Mouse (Mus musculus) natural killer cell, adult 2 months (primary cell): Measurements from ENCODE around the gene Mdga1.

Experiments used
- DNase-seq, 2 experiments: peaks; one replicate each; pipeline ENCODE4 v3.0.0; 2022; ENCODE audit warnings: low spot score in 2 of 2

Gene Mdga1

DNA sequence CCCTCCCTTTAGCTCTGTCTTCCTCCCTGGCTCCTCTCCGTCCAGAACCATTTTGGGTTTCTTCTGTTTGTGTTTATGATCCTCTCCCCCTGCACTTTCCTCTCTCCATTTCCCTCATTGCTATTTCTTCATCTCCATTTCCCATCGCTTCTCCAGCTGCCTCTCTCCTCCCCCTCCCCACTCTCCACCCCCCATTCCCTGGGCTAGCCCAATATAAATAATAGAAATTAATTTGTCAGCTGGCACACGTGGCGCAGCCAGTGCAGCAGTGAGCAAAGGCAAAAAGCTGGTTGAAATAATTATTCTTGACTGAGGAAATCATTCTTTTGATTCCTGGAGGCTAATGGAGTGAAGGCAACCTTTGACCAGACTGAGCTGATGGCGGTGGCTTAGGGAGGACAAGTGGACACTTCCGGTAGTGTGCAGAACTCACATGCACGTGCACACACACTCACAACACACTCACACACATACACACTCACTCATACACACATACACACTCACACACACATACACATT lies at the start of gene Mdga1:
Gene Mdga1, minus strand, starts transcription at position 51 of the 519 bp plus-strand sequence.
- DNase-seq, result no peak

DNA sequence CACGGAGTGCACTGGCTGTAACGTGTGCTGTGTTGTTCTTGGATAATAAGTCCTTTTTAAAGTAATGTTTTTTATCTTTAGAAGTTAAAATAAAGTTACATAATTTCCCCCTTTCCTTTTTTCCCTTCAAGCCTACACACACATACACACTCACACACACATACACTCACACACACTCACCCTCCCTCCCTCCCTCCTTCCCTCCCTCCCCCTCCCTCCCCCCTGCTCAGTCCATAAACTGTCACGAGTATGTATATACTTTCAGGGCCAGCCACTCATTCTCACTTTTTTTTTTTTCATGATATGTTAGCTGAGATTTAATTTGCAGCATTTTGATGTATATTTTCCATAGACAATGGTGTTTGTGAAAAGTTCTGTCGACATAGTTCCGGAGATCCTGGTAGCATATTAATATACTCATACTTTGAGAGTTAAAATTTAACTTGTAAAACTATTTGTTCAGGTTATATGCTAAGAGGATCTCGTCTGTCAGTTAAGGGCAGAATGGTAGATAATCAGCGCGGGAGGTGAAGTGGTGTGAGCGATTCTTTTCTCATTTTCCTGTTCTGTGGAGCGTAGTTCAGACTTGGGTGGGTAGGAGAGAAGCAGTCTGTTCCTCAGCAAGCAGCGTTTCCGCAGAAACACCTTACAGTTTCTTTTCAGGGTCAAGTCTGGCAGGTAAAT lies 49.2 kb upstream of the Mdga1 start:
- no peak for DNase-seq

DNA sequence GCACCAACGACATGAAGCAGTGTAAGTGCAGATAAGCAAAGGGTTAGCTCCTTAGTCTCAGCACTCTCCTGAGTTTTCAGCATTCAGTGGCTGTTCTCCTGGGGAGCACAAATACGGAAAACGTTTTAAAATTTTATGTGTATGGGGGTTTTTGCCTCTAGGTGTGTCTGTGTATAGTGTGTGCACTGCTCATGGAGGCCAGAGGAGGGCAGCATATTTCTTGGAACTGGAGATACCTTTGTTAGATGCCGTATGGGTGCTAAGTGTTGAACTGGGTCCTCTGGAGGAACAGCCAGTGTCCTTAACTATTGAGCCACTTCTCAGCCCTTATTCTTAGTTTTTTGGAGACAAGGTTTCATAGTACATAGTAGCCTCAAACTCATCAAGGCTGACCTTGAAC lies 44.8 kb upstream of the Mdga1 start:
- no peak for DNase-seq

DNA sequence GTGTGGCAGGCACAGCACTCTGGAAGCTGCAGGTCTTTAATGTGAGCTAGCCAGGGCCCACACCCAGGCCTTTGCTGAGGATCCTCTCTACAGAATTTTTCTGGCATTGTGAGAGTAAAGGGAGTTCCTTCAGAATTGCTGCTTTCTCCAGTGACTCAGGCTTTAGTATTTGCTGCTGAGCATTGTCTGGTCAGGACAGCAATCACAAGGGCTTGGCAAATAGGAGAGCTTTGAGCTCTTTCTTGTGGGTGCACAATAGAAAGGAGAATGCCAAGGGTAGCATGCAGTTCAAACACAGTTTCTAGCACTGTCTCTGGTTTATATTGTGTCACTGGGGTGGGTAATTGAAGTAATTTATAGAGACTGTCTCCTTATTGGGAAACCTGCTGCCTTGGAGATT lies 38.5 kb upstream of the Mdga1 start:
- DNase-seq, result no peak

DNA sequence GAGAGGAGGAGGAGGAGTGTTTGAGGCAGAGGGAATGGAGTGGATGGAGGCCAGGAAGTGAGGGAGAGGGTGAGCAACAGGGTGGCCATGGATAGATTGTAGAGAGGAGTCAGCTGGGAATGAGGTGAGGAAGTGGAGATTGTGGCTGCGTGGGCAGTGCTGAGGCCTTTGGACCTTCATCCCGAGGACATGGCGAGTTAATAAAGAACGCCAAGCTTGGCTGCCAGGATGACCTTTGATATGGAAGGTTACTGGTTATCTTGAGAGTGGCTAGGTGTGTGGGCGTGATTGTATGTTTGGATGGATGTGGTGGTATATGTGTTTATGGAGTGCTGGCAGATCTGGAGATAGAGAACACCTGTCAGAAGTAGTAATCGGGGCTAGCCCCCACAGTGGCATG lies 38.0 kb upstream of the Mdga1 start:
- no peak for DNase-seq

DNA sequence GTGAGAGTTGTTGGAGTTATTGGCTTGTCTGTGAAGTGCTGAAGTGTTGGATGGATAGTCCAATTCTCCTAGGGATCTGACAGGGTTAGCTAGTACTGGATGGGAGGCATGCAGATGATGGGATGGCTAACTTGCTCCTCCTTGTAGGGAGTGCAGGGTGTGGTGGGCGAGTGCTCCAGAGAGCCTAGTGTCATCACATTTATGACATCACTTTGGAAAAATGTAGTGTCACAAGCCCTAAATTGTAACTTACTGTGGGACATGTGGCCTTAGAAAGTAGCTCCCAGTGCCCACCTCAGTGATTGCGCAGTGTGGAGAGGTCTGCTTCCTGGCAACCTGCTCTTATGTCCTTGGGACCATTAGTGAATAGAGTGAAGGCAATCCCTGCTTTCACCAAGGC lies 37.0 kb upstream of the Mdga1 start:
- no peak for DNase-seq

DNA sequence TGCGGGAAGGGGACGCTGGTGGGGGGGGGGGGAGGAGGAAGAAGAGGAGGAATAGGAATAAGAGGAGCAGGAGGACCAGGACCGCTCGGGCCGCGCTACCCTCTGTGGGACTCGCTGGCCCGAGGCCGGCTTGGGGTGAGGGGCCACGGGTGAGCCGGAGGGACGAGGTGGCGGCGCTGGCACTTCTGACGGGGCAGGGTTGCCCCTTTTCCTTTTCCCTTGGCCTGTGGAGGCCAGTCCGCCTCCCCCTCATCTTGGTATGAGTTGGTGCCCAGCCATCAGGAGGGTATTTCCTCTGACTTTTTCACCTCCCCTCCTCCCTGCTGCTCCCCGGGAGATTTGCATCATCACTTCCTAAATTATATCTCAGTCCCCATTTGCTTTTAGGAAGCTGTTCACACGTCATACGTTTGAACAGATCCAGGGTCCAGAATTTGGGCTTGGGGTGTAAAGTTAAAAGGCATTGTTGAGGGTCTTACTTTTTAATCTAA lies 35.6 kb upstream of the Mdga1 start:
- peak; percentile 41 to 58 for DNase-seq

DNA sequence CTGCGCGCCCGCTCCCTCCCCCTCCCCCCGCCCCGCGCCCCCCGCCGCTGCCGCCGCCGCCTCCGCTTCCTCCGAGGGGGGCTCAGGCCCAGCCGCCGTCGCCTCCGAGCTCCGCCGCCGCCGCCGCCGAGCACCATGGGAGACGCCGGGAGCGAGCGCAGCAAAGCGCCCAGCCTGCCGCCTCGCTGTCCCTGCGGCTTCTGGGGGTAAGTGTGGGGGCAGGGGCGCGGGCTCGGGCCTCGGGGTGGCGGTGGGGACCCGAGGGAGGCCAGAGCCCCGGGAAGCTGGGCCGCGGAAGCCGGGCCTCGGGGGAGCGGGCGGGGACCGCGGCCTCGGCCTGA lies 35.2 kb upstream of the Mdga1 start:
- no peak for DNase-seq

DNA sequence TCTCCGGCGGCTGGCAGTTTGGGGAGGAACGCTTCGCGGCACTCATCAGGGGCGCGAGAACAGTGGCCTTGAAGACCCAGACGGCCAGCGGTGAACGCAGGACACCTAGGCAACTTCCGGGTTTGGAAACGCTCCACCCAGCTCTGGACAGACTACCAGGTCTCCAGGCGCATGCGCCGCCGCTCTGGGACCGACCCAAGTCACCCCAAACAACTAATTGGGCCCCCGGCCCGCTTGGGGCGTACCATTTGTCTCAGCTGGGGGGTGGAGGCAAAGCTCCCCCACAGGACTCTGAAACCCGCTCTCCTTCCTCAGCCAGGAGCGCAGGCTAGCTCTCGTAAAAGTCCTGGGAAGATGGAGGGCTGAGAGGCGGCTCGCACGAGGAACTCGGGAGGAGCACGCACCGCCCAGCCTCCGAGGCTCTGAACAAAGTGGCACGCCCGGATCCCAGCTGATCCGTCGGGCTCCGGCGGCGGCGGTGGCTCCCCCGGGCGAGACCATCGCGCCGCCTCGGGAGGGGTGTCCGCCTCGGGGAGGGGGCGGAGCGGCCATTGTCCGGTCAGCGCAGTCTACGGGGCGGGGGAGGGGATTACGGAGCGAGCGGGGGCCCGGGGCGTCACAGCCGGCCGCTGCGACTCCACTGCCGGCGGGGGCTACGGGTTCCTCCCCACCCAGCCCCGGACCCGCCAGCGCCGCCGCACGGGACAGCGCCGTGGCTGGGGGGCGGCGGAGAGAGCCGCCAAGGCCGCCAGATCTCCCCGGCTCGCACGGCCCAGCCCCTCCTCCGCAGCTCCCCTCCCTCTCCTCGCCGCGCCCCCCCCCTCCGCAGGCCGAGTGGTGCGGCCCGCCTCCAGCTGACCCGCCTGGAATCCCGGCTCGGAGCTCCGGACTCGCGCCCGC lies 34.6 kb upstream of the Mdga1 start, which contains the start of gene Zfand3:
Gene Zfand3, plus strand, starts transcription at position 531 of the 900 bp plus-strand sequence.
- peak; percentile 90 to 91 for DNase-seq

DNA sequence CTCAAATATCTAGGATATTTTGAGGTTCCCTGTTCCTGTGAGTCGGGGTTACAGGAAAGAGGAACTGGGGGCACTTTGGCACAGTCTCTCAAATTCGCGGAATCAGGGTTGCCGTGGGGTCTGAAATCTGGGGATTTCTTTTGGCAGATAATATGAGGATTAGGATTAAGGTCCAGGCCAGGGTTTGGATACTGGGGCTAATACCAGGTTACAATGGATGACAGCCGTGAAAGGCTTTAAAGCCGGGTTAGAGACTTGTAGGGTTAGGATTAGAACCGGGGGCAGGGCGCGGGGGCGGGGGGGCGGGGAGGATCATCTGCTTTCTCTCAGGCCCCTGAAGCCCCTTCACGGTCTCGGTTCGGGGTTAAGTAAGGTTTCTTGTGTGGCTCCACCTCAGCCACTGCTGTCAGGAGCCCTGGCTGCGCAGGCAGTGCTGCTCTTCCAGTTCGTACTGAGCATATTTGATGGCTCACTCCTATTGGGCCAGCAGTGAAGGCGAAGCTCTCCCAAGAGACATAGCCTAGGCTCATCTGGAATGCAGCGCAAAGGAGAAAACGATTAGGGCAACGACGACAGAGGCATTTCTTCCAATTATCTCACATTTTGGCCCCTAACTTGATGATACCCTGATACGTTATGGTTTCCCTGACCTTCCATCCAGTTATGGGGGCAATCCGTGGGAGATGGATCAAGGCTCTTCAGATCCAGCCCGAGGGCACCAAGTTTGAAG lies 28.8 kb upstream of the Mdga1 start:
- no peak for DNase-seq

DNA sequence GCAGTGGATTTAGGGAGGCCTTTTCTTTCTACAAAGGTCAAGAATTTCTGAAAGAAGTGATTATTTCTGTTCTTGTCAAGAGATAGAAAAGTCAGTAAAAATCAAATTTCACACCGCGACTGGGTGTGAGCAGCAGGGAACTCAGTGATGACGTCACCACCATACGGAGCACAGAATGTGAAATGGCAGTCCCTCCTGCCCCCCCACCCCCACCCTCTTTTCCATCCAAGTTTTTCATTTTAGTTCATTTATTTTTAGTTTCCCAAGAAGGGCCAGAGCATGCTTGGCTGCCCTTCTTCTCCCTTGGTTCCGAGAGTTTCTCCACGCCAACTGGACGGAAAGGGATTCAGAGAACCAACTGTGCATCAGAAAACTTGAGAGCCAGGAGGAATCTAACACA lies 27.8 kb upstream of the Mdga1 start:
- DNase-seq, result no peak

DNA sequence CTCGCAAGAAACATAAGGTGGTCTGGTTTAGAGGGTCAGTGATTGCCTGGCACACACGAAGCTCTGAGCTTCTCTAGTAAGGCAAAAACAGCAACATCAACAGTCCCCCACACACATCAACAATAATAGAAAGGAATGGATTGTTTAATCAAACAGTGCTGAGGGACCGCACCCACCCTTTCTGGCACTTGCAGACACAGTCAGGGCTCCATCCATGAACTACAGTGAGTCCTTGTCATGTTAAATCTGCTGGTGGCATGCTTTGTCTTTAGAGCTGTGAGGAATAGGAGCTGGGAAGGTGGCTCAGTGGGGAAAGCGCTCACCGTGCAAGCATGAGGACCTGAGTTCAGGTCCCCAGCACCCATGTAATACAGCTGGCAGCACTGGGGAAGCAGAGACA lies 26.1 kb upstream of the Mdga1 start:
- no peak for DNase-seq

DNA sequence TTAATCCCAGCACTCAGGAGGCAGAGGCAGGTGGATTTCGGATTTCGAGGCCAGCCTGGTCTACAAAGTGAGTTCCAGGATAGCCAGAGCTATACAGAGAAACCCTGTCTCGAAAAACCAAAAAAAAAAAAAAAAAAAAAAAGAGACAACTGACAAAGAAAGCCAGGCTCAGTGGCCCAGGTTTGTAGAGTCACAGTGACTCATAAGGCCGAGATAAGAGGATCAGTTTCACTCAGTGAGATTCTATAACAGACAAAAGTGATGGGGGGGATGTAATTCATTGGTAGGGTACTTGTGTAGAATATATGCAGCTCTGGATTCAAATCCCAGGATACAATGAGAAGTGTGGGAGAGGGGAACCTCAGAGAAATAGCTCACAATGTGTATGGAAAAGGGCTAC lies 24.6 kb upstream of the Mdga1 start:
- no peak for DNase-seq

DNA sequence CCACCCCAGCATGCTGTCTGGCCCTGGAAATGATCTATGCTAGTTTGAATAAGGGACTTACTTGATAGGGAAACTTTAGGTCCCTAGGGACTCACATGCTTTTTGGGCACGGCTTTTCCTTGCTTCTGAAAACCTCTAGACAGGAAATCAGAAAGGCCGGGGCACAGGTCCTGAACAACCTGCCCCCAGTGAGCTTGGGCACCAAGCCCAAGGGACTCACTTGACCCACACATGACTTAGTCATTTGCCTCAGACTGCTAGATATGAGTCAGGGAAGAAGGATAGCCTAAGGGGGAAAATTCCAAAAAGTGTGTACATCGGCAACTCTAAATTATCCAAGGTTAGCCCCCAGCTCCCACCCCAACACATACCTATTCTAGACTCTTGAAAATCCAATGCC lies 24.1 kb upstream of the Mdga1 start:
- no peak for DNase-seq

DNA sequence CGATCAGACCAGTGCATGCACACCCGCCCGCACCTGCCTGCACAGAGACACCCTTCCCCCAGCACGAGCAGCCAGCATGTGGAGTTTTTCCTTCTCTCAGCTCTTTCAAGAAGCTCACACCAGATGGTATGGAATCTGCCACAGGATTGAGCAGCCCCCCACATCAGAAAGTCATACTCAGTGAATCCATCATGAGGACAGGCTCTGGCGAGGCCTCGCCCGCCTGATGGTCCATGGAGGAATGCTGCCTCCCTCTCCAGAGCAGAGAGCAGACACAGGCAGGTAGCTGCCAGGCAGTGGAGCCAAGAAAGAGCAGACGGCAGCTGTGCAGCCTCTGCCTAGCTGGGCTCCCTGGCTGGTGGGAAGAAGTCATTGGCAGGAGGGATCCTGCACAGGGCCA lies 23.6 kb upstream of the Mdga1 start:
- DNase-seq, result no peak

DNA sequence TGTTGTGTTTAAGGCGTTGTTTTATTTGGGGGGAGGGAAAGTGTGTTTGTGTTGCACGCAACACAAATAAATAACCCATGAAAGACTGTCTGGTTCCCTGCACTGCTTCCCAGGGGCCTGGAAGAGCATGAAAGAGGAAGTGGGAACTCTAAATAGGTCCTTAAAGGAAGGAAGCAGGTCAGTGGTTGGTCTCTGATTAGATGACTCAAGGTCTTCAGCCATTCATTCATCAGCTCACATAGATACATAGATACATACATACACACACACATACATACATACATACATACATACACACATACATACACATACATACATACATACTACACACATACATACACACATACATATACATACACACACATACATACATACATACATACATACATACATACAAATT lies 21.0 kb upstream of the Mdga1 start:
- DNase-seq, result no peak

DNA sequence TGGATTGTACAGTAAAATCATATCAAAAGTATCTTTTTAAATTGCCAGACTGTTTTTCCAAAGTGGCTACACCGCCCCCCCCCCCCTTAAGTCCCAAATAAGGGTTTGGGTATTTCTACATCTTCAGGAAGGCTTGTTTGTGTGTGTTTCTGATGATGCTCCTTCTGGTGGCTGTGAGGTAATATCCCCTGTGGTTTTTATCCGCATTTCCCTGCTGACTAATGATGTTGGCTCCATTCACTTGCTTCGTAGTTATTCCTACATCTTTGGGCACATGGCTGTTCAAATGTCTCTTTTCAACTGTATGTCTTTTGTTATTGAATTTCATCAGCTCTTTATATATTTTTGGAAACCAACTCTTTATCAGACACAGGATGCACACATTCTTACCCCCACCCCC lies 20.2 kb upstream of the Mdga1 start:
- no peak for DNase-seq

DNA sequence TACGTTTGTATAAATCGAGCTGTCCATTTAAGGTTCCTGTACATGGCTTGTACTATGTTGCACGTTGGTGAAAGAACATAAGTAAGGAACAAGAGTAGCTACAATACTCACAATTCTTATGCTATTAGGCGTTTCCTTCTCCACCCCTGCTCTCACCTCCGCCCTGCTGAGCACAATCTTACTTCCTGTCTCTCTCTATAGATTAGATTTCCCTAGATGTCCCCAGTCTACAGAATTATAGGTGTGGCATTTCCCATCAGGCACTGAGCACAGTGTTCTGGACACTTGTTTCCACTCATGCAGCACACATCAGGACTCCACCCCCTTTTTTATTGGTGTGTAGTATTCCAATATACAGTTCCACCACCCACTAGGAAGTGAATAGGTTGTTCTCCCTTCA lies 19.8 kb upstream of the Mdga1 start:
- DNase-seq, result no peak

DNA sequence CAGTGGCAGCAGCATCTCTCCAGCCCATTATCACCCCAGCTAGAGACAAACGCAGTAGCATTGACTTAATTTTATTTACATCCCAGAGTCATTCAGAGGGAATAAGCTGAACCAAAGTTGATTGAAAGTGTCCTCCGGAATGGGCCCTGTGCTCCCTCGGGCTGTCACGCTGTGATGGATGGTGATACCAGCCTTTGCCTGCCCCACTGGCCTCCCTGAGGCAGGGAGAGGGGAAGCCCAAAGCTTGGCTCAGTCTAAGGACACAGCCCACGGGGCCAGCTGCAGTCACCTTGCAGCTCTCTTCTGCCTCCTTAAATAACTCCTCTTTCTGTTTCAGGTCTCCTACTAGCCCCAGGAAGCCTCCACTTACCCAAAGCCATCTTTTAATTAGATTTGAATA lies 18.3 kb upstream of the Mdga1 start:
- DNase-seq, result no peak

DNA sequence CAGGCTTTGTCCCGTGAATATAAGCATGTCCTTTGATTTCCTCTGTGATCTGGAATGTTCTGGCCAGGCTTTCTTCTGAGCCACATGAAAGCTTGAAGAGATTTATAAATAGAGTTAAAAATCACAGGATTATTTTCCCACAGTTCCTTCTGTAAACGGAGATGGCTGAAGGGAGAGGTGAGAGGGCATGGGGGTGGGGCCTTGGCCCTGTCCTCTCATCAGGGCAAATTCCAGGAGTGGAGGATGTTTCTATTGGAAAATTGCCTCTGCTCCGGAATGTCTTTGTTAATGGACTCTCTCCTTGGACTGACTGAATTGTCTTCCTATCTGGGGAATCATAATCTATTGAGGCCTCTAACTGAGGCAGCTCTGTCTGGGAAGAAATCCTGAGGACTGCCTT lies 15.6 kb upstream of the Mdga1 start:
- DNase-seq, result no peak

DNA sequence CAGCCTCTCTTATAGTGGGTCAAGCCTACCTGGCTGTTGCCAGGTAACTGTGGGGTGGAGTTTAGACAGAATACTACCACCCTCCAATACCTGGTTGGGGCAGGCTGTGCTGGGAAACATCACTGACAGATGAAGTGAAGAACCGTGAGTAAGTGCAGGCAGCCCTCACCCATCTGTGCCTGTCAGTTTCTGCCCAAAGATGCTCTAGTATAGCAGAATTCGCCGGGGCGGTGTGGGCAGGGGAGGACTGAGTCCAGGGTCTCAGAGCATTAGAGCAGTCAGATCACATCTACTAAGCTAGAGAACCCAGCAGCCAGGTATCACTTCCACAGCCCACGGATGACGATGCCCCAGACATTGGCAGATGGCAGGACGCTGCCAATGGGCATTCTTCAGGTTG lies 15.0 kb upstream of the Mdga1 start:
- no peak for DNase-seq

DNA sequence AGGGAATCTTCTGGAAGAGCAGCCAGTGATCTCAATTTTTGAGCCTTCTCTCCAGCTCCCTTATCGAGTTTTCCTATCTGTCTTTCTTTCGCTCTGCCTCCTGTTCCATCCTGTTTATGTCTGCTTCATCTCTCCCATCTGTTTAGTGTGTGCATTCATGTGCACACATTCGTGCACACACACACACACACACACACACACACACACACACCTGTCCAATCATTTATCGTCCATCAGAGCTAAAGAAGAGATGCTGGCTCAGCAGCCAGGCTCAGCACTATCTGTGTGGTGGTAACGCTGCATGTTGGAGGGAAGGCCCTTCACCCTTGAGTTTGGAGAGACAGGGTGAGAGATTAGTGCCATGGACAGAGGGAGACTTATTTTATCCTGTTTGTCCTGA lies 13.3 kb upstream of the Mdga1 start:
- no peak for DNase-seq
